Mouse (Mus musculus): ENCODE data around the gene Myom3. TPM values are rescaled to one million over a fixed set of nuclear protein-coding genes. Genes with fewer than 3 reads are reported as not detected.
A peak's percentile ranks its signal among the peaks of the same experiment; 100 is the strongest.

The Myom3 gene
- polyA plus RNA-seq, 2 experiments = 5.0 to 12.7 TPM

GRCm38 (mm10) chr4:135771592-135771991 lies 12.1 kb downstream of the Myom3 start:
- DNase-seq (ENCODE audit: low spot score) = no peak
- H3K9me3 ChIP-seq (ENCODE audit: control insufficient read depth, low read length) = no peaks in the 10 kb centered on the region
- no peak for ATAC-seq (ENCODE audit: low FRiP score, low read depth)
- no peak overlapping the region for H3K9ac ChIP-seq (ENCODE audit: low read depth, low read length, severe bottlenecking)
- H3K27me3 ChIP-seq (ENCODE audit: control insufficient read depth, insufficient read depth, low read length) = no peaks in the 10 kb centered on the region
- H3K27ac ChIP-seq (replicated peaks; ENCODE audit: low read depth, low read length) = no peak overlapping the region
- WGBS = 79% methylated on average over 6 of the region's 6 CpGs
- no peak for TF ChIP-seq POLR2A (IDR thresholded peaks at IDR 0.05; ENCODE audit: borderline replicate concordance, extremely low read depth, insufficient read depth, insufficient read length)
- H3K4me3 ChIP-seq (replicated peaks; ENCODE audit: low read length) = no peak overlapping the region
- H3K4me1 ChIP-seq (ENCODE audit: control insufficient read depth, insufficient read depth, low read length) = no peaks in the 10 kb centered on the region
- no peaks in the 10 kb centered on the region for H3K36me3 ChIP-seq (ENCODE audit: control insufficient read depth, insufficient read depth, low read length)
- no peak overlapping the region for H3K4me2 ChIP-seq (replicated peaks; ENCODE audit: low read depth, low read length, severe bottlenecking)

- H3K27me3 ChIP-seq (ENCODE audit: control insufficient read depth, insufficient read depth, low read length) = no peaks in the 10 kb centered on the region
- ATAC-seq (ENCODE audit: low FRiP score, low read depth) = peak; percentile 79
Observed at GRCm38 (mm10) chr4:135772671-135773070, 13.2 kb downstream of the Myom3 start.

GRCm38 (mm10) chr4:135774496-135774895 lies 15.0 kb downstream of the Myom3 start:
- WGBS = 72% methylated on average over 8 of the region's 8 CpGs
- TF ChIP-seq POLR2A (IDR thresholded peaks at IDR 0.05; ENCODE audit: borderline replicate concordance, extremely low read depth, insufficient read depth, insufficient read length) = no peak
- Histone ChIP-seq H3K4me3 (replicated peaks; ENCODE audit: low read length) (no peak overlapping the region), H3K9me3 (ENCODE audit: control insufficient read depth, low read length) (no peaks in the 10 kb centered on the region), H3K4me1 (ENCODE audit: control insufficient read depth, insufficient read depth, low read length) (no peaks in the 10 kb centered on the region), H3K27me3 (ENCODE audit: control insufficient read depth, insufficient read depth, low read length) (no peaks in the 10 kb centered on the region), H3K36me3 (ENCODE audit: control insufficient read depth, insufficient read depth, low read length) (no peaks in the 10 kb centered on the region), H3K27ac (replicated peaks; ENCODE audit: low read depth, low read length) (no peak overlapping the region), H3K4me2 (replicated peaks; ENCODE audit: low read depth, low read length, severe bottlenecking) (no peak overlapping the region), H3K9ac (ENCODE audit: low read depth, low read length, severe bottlenecking) (no peak overlapping the region)
- DNase-seq (ENCODE audit: low spot score) = no peak
- peak; percentile 50; the same call in 1 of the 2 replicates for ATAC-seq (ENCODE audit: low FRiP score, low read depth)

More at GRCm38 (mm10) chr4:135772671-135773070, 13.2 kb downstream of the Myom3 start:
- no peak overlapping the region for H3K27ac ChIP-seq (replicated peaks; ENCODE audit: low read depth, low read length)
- WGBS = 68% methylated on average over 4 of the region's 4 CpGs
- no peaks in the 10 kb centered on the region for H3K9me3 ChIP-seq (ENCODE audit: control insufficient read depth, low read length)
- H3K4me3 ChIP-seq (replicated peaks; ENCODE audit: low read length) = no peak overlapping the region
- no peak for TF ChIP-seq POLR2A (IDR thresholded peaks at IDR 0.05; ENCODE audit: borderline replicate concordance, extremely low read depth, insufficient read depth, insufficient read length)
- H3K4me2 ChIP-seq (replicated peaks; ENCODE audit: low read depth, low read length, severe bottlenecking) = no peak overlapping the region
- H3K36me3 ChIP-seq (ENCODE audit: control insufficient read depth, insufficient read depth, low read length) = no peaks in the 10 kb centered on the region
- DNase-seq (ENCODE audit: low spot score) = peak; percentile 58
- no peaks in the 10 kb centered on the region for H3K4me1 ChIP-seq (ENCODE audit: control insufficient read depth, insufficient read depth, low read length)
- no peak overlapping the region for H3K9ac ChIP-seq (ENCODE audit: low read depth, low read length, severe bottlenecking)

- ATAC-seq (ENCODE audit: low FRiP score, low read depth) (no peak), DNase-seq (ENCODE audit: low spot score) (no peak)
- no peaks in the 10 kb centered on the region for H3K36me3 ChIP-seq (ENCODE audit: control insufficient read depth, insufficient read depth, low read length)
- H3K9me3 ChIP-seq (ENCODE audit: control insufficient read depth, low read length) = no peaks in the 10 kb centered on the region
- no peaks in the 10 kb centered on the region for H3K4me1 ChIP-seq (ENCODE audit: control insufficient read depth, insufficient read depth, low read length)
- H3K4me2 ChIP-seq (replicated peaks; ENCODE audit: low read depth, low read length, severe bottlenecking) = no peak overlapping the region
- 85% methylated on average over 4 of the region's 4 CpGs for WGBS
- no peak overlapping the region for H3K27ac ChIP-seq (replicated peaks; ENCODE audit: low read depth, low read length)
- no peaks in the 10 kb centered on the region for H3K27me3 ChIP-seq (ENCODE audit: control insufficient read depth, insufficient read depth, low read length)
- TF ChIP-seq POLR2A (IDR thresholded peaks at IDR 0.05; ENCODE audit: borderline replicate concordance, extremely low read depth, insufficient read depth, insufficient read length) = no peak
- H3K4me3 ChIP-seq (replicated peaks; ENCODE audit: low read length) = no peak overlapping the region
- no peak overlapping the region for H3K9ac ChIP-seq (ENCODE audit: low read depth, low read length, severe bottlenecking)
Observed at GRCm38 (mm10) chr4:135776850-135777249, 17.3 kb downstream of the Myom3 start.

DNA sequence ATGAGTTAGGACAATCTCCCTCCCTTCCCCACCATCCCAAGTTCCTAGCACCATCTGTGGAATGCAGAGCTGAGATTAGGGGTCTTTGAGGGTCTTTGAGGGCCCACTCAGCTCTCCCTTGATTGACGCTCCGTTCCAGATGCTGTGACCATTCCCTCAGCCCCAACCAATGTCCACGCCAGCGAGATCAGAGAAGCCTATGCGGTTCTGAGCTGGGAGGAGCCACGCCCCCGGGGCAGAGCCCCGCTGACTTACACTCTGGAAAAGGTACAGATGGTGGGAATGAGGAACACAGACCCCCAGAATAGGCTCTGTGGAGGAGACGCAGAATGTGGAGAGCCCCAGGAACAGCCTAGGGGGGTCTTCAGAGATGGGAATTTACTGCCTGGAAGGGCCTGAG lies 20.1 kb downstream of the Myom3 start:
- no peak for TF ChIP-seq POLR2A (IDR thresholded peaks at IDR 0.05; ENCODE audit: borderline replicate concordance, extremely low read depth, insufficient read depth, insufficient read length)
- no peak for ATAC-seq (ENCODE audit: low FRiP score, low read depth)
- no peaks in the 10 kb centered on the region for H3K27me3 ChIP-seq (ENCODE audit: control insufficient read depth, insufficient read depth, low read length)
- H3K4me3 ChIP-seq (replicated peaks; ENCODE audit: low read length) = no peak overlapping the region
- H3K9me3 ChIP-seq (ENCODE audit: control insufficient read depth, low read length) = no peaks in the 10 kb centered on the region
- H3K9ac ChIP-seq (ENCODE audit: low read depth, low read length, severe bottlenecking) = no peak overlapping the region
- WGBS = 46% methylated on average over 9 of the region's 9 CpGs
- no peak overlapping the region for H3K27ac ChIP-seq (replicated peaks; ENCODE audit: low read depth, low read length)
- DNase-seq (ENCODE audit: low spot score) = no peak
- no peaks in the 10 kb centered on the region for H3K36me3 ChIP-seq (ENCODE audit: control insufficient read depth, insufficient read depth, low read length)
- H3K4me2 ChIP-seq (replicated peaks; ENCODE audit: low read depth, low read length, severe bottlenecking) = no peak overlapping the region
- no peaks in the 10 kb centered on the region for H3K4me1 ChIP-seq (ENCODE audit: control insufficient read depth, insufficient read depth, low read length)

GRCm38 (mm10) chr4:135780255-135780654 lies 20.7 kb downstream of the Myom3 start:
- Histone ChIP-seq H3K36me3 (ENCODE audit: control insufficient read depth, insufficient read depth, low read length) (no peaks in the 10 kb centered on the region), H3K4me1 (ENCODE audit: control insufficient read depth, insufficient read depth, low read length) (no peaks in the 10 kb centered on the region), H3K27ac (replicated peaks; ENCODE audit: low read depth, low read length) (no peak overlapping the region), H3K27me3 (ENCODE audit: control insufficient read depth, insufficient read depth, low read length) (no peaks in the 10 kb centered on the region), H3K9me3 (ENCODE audit: control insufficient read depth, low read length) (no peaks in the 10 kb centered on the region), H3K4me3 (replicated peaks; ENCODE audit: low read length) (no peak overlapping the region), H3K4me2 (replicated peaks; ENCODE audit: low read depth, low read length, severe bottlenecking) (no peak overlapping the region), H3K9ac (ENCODE audit: low read depth, low read length, severe bottlenecking) (no peak overlapping the region)
- WGBS = 55% methylated on average over 3 of the region's 3 CpGs
- TF ChIP-seq POLR2A (IDR thresholded peaks at IDR 0.05; ENCODE audit: borderline replicate concordance, extremely low read depth, insufficient read depth, insufficient read length) = no peak
- ATAC-seq (ENCODE audit: low FRiP score, low read depth) (no peak), DNase-seq (ENCODE audit: low spot score) (no peak)
